Mouse (Mus musculus) hindbrain, embryonic 13.5 days (tissue): ENCODE results near the gene Foxf1. TPM values are rescaled to one million over a fixed set of nuclear protein-coding genes. Genes with fewer than 3 reads are reported as not detected.

Experiments used
- ATAC-seq: fragments of 200-750 bp; cut with Nextera tagmentation; 2 replicates; pipeline ENCODE4 v1.8.0; 2017; ENCODE audit warnings: moderate TSS enrichment; ENCODE audit not compliant: low FRiP score
- H3K27ac ChIP-seq: fragments of 300-500 bp; sonication (generic); 2 replicates; pipeline ENCODE4 v1.5.1; 2015; ENCODE audit warnings: inconsistent platforms, mild to moderate bottlenecking, moderate library complexity
- H3K27me3 ChIP-seq: fragments of 300-500 bp; sonication (generic); 2 replicates; pipeline ENCODE4 v1.6.1; 2015; ENCODE audit warnings: mild to moderate bottlenecking, inconsistent platforms
- H3K36me3 ChIP-seq: fragments of 300-500 bp; sonication (generic); 2 replicates; pipeline ENCODE4 v1.6.1; 2015; ENCODE audit warnings: mild to moderate bottlenecking, inconsistent platforms
- H3K4me1 ChIP-seq: fragments of 300-500 bp; sonication (generic); replicated peaks from 2 replicates; pipeline ENCODE4 v1.6.1; 2015; ENCODE audit warnings: inconsistent platforms
- H3K4me2 ChIP-seq: fragments of 300-500 bp; sonication (generic); 2 replicates; pipeline ENCODE4 v1.6.1; 2015; ENCODE audit warnings: inconsistent platforms, mild to moderate bottlenecking, moderate library complexity
- H3K4me3 ChIP-seq: fragments of 300-500 bp; sonication (generic); 2 replicates; pipeline ENCODE4 v1.5.1; 2015; ENCODE audit warnings: mild to moderate bottlenecking, inconsistent platforms
- H3K9ac ChIP-seq: fragments of 300-500 bp; sonication (generic); 2 replicates; pipeline ENCODE4 v1.6.1; 2015; ENCODE audit warnings: mild to moderate bottlenecking, inconsistent platforms
- H3K9me3 ChIP-seq: fragments of 300-500 bp; sonication (generic); 2 replicates; pipeline ENCODE4 v1.6.1; 2016; ENCODE audit warnings: inconsistent platforms
- WGBS: fragments of 180-500 bp; shearing (Covaris S2); methylation state at CpG from one replicate; pipeline ENCODE4 v1.1.7; 2015; 5-methylcytosine and 5-hydroxymethylcytosine counted together
- polyA plus RNA-seq: library from polyadenylated mRNA; unstranded; fragments of >200 nt; fragmentation: Nextera tagmentation; extraction: Ambion mirVana; gene quantifications from 2 replicates; pipeline ENCODE4 v1.2.1, GENCODE M21; 2015

Gene Foxf1
- 0.96 and 1.3 TPM in 2 replicates for polyA plus RNA-seq

- H3K4me1 ChIP-seq = peaks cover 25% of the 10 kb centered on the region
- peaks cover 98% of the 10 kb centered on the region for H3K27me3 ChIP-seq
- 0 out of 2 replicates have a peak within 1 kb of the TSS, but pooled peaks have one; percentile 1 for H3K9ac ChIP-seq
- WGBS = under 1% methylated on average over 35 of the region's 83 CpGs
- no peak; the same call in 1 of the 2 replicates for ATAC-seq
- H3K4me3 ChIP-seq = peak within 1 kb of the TSS; percentile 36
- H3K36me3 ChIP-seq = no peaks in the 10 kb centered on the region
- H3K27ac ChIP-seq = no peak within 1 kb of the TSS
- H3K4me2 ChIP-seq = peak within 1 kb of the TSS; percentile 57
- H3K9me3 ChIP-seq = no peaks in the 10 kb centered on the region
Measured at GRCm38 (mm10) chr8:121084210-121084951, at the start of gene Foxf1. Foxf1 (plus strand) TSS chr8:121084386.

- Histone ChIP-seq H3K27ac (no peak overlapping the region), H3K4me2 (no peak overlapping the region), H3K27me3 (peaks cover 18% of the 10 kb centered on the region; the same call in 1 of the 2 replicates), H3K4me1 (no peaks in the 10 kb centered on the region), H3K4me3 (no peak overlapping the region), H3K9me3 (no peaks in the 10 kb centered on the region), H3K36me3 (no peaks in the 10 kb centered on the region), H3K9ac (no peak overlapping the region)
- 83% methylated on average over 8 of the region's 8 CpGs for WGBS
- no peak for ATAC-seq
Measured at GRCm38 (mm10) chr8:121035611-121036010, 48.6 kb upstream of the Foxf1 start.

GRCm38 (mm10) chr8:121043719-121044440 is 40.3 kb upstream of the Foxf1 start:
- 63% methylated on average over 19 of the region's 19 CpGs for WGBS
- peaks cover 3% of the 10 kb centered on the region; the same call in 1 of the 2 replicates for H3K27me3 ChIP-seq
- ATAC-seq = no peak

GRCm38 (mm10) chr8:121047441-121047840 is 36.7 kb upstream of the Foxf1 start:
- WGBS = 73% methylated on average over 9 of the region's 9 CpGs
- no peaks in the 10 kb centered on the region for H3K4me1 ChIP-seq
- H3K27ac ChIP-seq = no peak overlapping the region
- ATAC-seq = no peak
- H3K9ac ChIP-seq = no peak overlapping the region
- H3K4me3 ChIP-seq = no peak overlapping the region
- no peaks in the 10 kb centered on the region for H3K36me3 ChIP-seq
- 0 out of 2 replicates have a peak, but pooled peaks cover 9% of the 10 kb centered on the region for H3K27me3 ChIP-seq
- no peak overlapping the region for H3K4me2 ChIP-seq
- H3K9me3 ChIP-seq = 0 out of 2 replicates have a peak, but pooled peaks cover 13% of the 10 kb centered on the region

More at GRCm38 (mm10) chr8:121043719-121044440, 40.3 kb upstream of the Foxf1 start:
- H3K9me3 ChIP-seq = 0 out of 2 replicates have a peak, but pooled peaks cover 13% of the 10 kb centered on the region
- H3K4me3 ChIP-seq = no peak overlapping the region
- H3K9ac ChIP-seq = no peak overlapping the region
- H3K36me3 ChIP-seq = no peaks in the 10 kb centered on the region
- H3K27ac ChIP-seq = no peak overlapping the region
- no peak overlapping the region for H3K4me2 ChIP-seq
- no peaks in the 10 kb centered on the region for H3K4me1 ChIP-seq

- WGBS = 57% methylated on average over 9 of the region's 9 CpGs
- Histone ChIP-seq H3K27ac (0 out of 2 replicates have a peak overlapping the region, but pooled peaks have one; percentile 44), H3K9ac (no peak overlapping the region), H3K4me3 (no peak overlapping the region), H3K4me1 (peaks cover 30% of the 10 kb centered on the region), H3K27me3 (peaks cover 39% of the 10 kb centered on the region), H3K9me3 (no peaks in the 10 kb centered on the region), H3K4me2 (no peak overlapping the region), H3K36me3 (no peaks in the 10 kb centered on the region)
- ATAC-seq = no peak
Measured at GRCm38 (mm10) chr8:121058081-121058480, 26.1 kb upstream of the Foxf1 start.

GRCm38 (mm10) chr8:121059098-121059497 is 25.1 kb upstream of the Foxf1 start:
- Histone ChIP-seq H3K27ac (no peak overlapping the region), H3K4me2 (no peak overlapping the region)
- ATAC-seq = peak; percentile 54; the same call in 1 of the 2 replicates

GRCm38 (mm10) chr8:121062521-121062920 is 21.7 kb upstream of the Foxf1 start:
- Histone ChIP-seq H3K36me3 (no peaks in the 10 kb centered on the region), H3K9ac (no peak overlapping the region; the same call in 1 of the 2 replicates), H3K9me3 (no peaks in the 10 kb centered on the region), H3K4me1 (peaks cover 39% of the 10 kb centered on the region), H3K4me2 (no peak overlapping the region), H3K4me3 (no peak overlapping the region), H3K27ac (peak overlapping the region; percentile 64), H3K27me3 (peaks cover 48% of the 10 kb centered on the region)
- WGBS = 76% methylated on average over 6 of the region's 6 CpGs
- no peak for ATAC-seq

More at GRCm38 (mm10) chr8:121059098-121059497, 25.1 kb upstream of the Foxf1 start:
- WGBS = 55% methylated on average over 7 of the region's 7 CpGs
- H3K27me3 ChIP-seq = peaks cover 50% of the 10 kb centered on the region
- no peak overlapping the region for H3K4me3 ChIP-seq
- H3K9ac ChIP-seq = no peak overlapping the region
- H3K4me1 ChIP-seq = peaks cover 38% of the 10 kb centered on the region
- H3K9me3 ChIP-seq = no peaks in the 10 kb centered on the region
- H3K36me3 ChIP-seq = no peaks in the 10 kb centered on the region

- Histone ChIP-seq H3K4me3 (no peak overlapping the region), H3K4me1 (peaks cover 31% of the 10 kb centered on the region), H3K4me2 (no peak overlapping the region), H3K9ac (no peak overlapping the region), H3K9me3 (no peaks in the 10 kb centered on the region), H3K36me3 (no peaks in the 10 kb centered on the region), H3K27me3 (peaks cover 52% of the 10 kb centered on the region), H3K27ac (no peak overlapping the region)
- ATAC-seq = no peak
- WGBS = 32% methylated on average over 13 of the region's 13 CpGs
Measured at GRCm38 (mm10) chr8:121063649-121064048, 20.5 kb upstream of the Foxf1 start.

- H3K9ac ChIP-seq = no peak overlapping the region
- H3K9me3 ChIP-seq = no peaks in the 10 kb centered on the region
- H3K4me1 ChIP-seq = peaks cover 19% of the 10 kb centered on the region
- H3K27ac ChIP-seq = no peak overlapping the region
- H3K4me3 ChIP-seq = no peak overlapping the region
- H3K27me3 ChIP-seq = peaks cover 88% of the 10 kb centered on the region
- 2% methylated on average over 12 of the region's 12 CpGs for WGBS
- no peak overlapping the region for H3K4me2 ChIP-seq
- H3K36me3 ChIP-seq = no peaks in the 10 kb centered on the region
- no peak for ATAC-seq
Measured at GRCm38 (mm10) chr8:121071454-121071853, 12.7 kb upstream of the Foxf1 start.

- peaks cover 19% of the 10 kb centered on the region for H3K4me1 ChIP-seq
- no peak overlapping the region for H3K4me2 ChIP-seq
- no peak overlapping the region for H3K9ac ChIP-seq
- H3K4me3 ChIP-seq = no peak overlapping the region
- ATAC-seq = no peak
- H3K9me3 ChIP-seq = no peaks in the 10 kb centered on the region
- peaks cover 96% of the 10 kb centered on the region for H3K27me3 ChIP-seq
- no peak overlapping the region for H3K27ac ChIP-seq
- 9% methylated on average over 11 of the region's 11 CpGs for WGBS
- no peaks in the 10 kb centered on the region for H3K36me3 ChIP-seq
Measured at GRCm38 (mm10) chr8:121072406-121073130, 11.6 kb upstream of the Foxf1 start.

- WGBS = under 1% methylated on average over 48 of the region's 48 CpGs
Measured at GRCm38 (mm10) chr8:121073174-121074107, 10.7 kb upstream of the Foxf1 start.

More at GRCm38 (mm10) chr8:121073174-121074107, 10.7 kb upstream of the Foxf1 start:
- Histone ChIP-seq H3K36me3 (no peaks in the 10 kb centered on the region), H3K27me3 (peaks cover 99% of the 10 kb centered on the region), H3K4me3 (peak overlapping the region; percentile 2; the same call in 1 of the 2 replicates), H3K9ac (no peak overlapping the region), H3K4me1 (peaks cover 19% of the 10 kb centered on the region), H3K9me3 (no peaks in the 10 kb centered on the region), H3K4me2 (0 out of 2 replicates have a peak overlapping the region, but pooled peaks have one; percentile 8), H3K27ac (no peak overlapping the region)
- ATAC-seq = no peak
